Mouse (Mus musculus) embryonic facial prominence, embryonic 13.5 days (tissue): Measurements from ENCODE around the gene Izumo1. TPM values are rescaled to one million over a fixed set of nuclear protein-coding genes. Genes with fewer than 3 reads are reported as not detected.

Experiments used
- ATAC-seq: fragments of 200-750 bp; cut with Nextera tagmentation; 2 replicates; pipeline ENCODE4 v1.8.0; 2017; ENCODE audit warnings: low read depth; ENCODE audit not compliant: insufficient number of reproducible peaks, insufficient read depth, low FRiP score, low TSS enrichment
- H3K27ac ChIP-seq: fragments of 300-500 bp; sonication (generic); 2 replicates; pipeline ENCODE4 v1.5.1; 2015; ENCODE audit warnings: moderate library complexity, mild to moderate bottlenecking, inconsistent platforms
- H3K27me3 ChIP-seq: fragments of 300-500 bp; sonication (generic); 2 replicates; pipeline ENCODE4 v1.6.1; 2015; ENCODE audit warnings: mild to moderate bottlenecking, inconsistent platforms
- H3K36me3 ChIP-seq: fragments of 300-500 bp; sonication (generic); 2 replicates; pipeline ENCODE4 v1.6.1; 2015; ENCODE audit warnings: mild to moderate bottlenecking, inconsistent platforms
- H3K4me1 ChIP-seq: fragments of 300-500 bp; sonication (generic); 2 replicates; pipeline ENCODE4 v1.6.1; 2015; ENCODE audit warnings: inconsistent platforms
- H3K4me2 ChIP-seq: fragments of 300-500 bp; sonication (generic); 2 replicates; pipeline ENCODE4 v1.6.1; 2015; ENCODE audit warnings: moderate library complexity, mild to moderate bottlenecking, inconsistent platforms
- H3K4me3 ChIP-seq: fragments of 300-500 bp; sonication (generic); 2 replicates; pipeline ENCODE4 v1.5.1; 2015; ENCODE audit warnings: mild to moderate bottlenecking, inconsistent platforms
- H3K9ac ChIP-seq: fragments of 300-500 bp; sonication (generic); 2 replicates; pipeline ENCODE4 v1.6.1; 2015; ENCODE audit warnings: mild to moderate bottlenecking, inconsistent platforms
- H3K9me3 ChIP-seq: fragments of 300-500 bp; sonication (generic); 2 replicates; pipeline ENCODE4 v1.6.1; 2016; ENCODE audit warnings: inconsistent platforms
- WGBS: fragments of 180-500 bp; shearing (Covaris S2); methylation state at CpG from one replicate; pipeline ENCODE4 v1.1.7; 2015; ENCODE audit warnings: mixed read lengths; 5-methylcytosine and 5-hydroxymethylcytosine counted together
- polyA plus RNA-seq: library from polyadenylated mRNA; unstranded; fragments of >200 nt; fragmentation: Nextera tagmentation; extraction: Ambion mirVana; gene quantifications from 2 replicates; pipeline ENCODE4 v1.2.1, GENCODE M21; 2015

Gene Izumo1
- polyA plus RNA-seq, 1 experiment from 2014 or later: 0.27 TPM

DNA sequence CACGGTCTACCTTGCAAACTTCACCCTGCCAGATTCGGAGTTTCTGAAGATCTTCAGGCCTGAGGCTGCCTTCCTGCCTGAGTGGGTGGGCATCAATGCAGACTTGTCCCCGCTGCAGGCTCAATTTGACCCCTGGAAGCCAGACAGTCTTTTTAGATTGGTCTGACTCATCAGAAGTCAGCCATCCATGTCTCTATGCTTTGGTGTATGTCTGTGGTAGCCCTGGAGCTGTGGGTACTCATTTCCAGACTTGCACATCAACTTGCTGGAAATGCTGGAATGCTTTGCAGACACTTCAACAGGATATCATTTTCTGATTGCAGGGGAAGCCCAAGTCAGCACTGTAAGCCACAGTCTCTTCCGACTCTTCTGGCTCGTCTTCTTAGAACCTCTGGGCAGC is 2.0 kb upstream of the Izumo1 start:
- no peaks in the 10 kb centered on the region for H3K36me3 ChIP-seq
- no peak overlapping the region for H3K4me3 ChIP-seq
- H3K4me1 ChIP-seq: peaks cover 29% of the 10 kb centered on the region
- H3K4me2 ChIP-seq: no peak overlapping the region
- WGBS: 82% methylated on average over 5 of the region's 5 CpGs
- H3K9ac ChIP-seq: no peak overlapping the region
- H3K27me3 ChIP-seq: peaks cover 45% of the 10 kb centered on the region
- no peaks in the 10 kb centered on the region for H3K9me3 ChIP-seq
- ATAC-seq: no peak
- no peak overlapping the region for H3K27ac ChIP-seq

DNA sequence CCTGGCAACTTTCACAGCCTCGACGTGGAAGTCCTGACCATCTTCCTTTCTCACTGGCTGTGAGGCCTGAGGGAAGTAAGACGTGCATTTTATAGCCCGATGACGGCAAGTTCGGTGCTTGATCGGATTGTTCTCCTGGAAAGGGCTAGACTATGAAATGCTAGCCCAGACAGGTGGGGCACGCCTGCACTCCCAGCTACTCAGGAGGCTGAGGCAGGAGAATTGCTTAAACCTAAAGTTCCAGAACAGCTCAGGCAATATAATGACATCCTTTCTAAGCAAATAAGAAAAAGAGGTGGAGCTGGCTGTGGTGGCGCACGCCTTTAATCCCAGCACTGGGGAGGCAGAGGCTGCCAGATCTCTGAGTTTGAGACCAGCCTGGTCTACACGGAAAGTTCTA is 1.9 kb downstream of the Izumo1 start:
- 93% methylated on average over 11 of the region's 11 CpGs for WGBS
- H3K27ac ChIP-seq: no peak overlapping the region

DNA sequence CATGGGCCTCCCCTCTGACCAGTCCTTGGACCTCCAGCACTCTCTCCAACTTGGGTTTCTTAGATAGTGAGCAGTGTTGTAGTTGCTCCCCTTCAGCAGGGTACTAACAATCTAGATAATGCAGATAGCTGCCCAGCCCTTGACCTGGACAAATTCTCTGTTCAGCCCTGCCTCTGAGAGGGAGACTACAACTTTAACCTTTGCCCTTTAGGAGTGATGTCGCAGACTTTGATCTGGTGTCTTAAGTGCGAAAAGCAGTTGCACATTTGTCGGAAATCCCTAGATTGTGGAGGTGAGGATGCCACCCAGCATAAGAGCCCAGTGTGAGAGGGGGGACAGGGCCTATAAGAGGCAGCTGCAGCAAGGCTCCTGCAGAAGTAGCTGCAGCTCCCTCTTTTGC is 3.1 kb downstream of the Izumo1 start:
- Histone ChIP-seq H3K27ac (no peak overlapping the region), H3K27me3 (peaks cover 29% of the 10 kb centered on the region), H3K9me3 (no peaks in the 10 kb centered on the region), H3K4me3 (no peak overlapping the region), H3K4me2 (no peak overlapping the region), H3K4me1 (peaks cover 9% of the 10 kb centered on the region), H3K9ac (no peak overlapping the region), H3K36me3 (no peaks in the 10 kb centered on the region)
- 82% methylated on average over 3 of the region's 3 CpGs for WGBS
- no peak for ATAC-seq

More for the DNA sequence above, 1.9 kb downstream of the Izumo1 start:
- Histone ChIP-seq H3K4me1 (peaks cover 5% of the 10 kb centered on the region), H3K9me3 (no peaks in the 10 kb centered on the region), H3K27me3 (peaks cover 34% of the 10 kb centered on the region), H3K4me3 (no peak overlapping the region), H3K4me2 (no peak overlapping the region), H3K36me3 (no peaks in the 10 kb centered on the region), H3K9ac (no peak overlapping the region)
- ATAC-seq: no peak

DNA sequence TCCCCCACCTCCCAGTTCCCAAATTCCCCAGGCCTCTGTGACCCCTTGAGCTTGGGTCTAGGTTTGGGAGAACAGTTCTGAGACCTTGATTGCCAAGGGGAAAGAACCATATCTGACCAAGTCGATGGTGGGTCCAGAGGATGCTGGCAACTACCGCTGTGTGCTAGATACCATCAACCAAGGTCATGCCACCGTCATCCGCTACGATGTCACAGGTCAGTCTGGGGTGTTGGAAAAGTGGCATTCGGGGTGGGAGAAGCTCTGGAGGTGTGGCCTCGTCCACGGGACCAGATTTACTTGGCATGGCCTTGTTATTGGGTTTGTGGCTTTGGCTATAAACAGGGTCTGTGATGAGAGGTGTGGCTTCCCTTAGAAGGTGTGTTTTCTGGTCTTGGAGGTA is 3.9 kb downstream of the Izumo1 start:
- H3K36me3 ChIP-seq: no peaks in the 10 kb centered on the region
- no peak overlapping the region for H3K27ac ChIP-seq
- H3K27me3 ChIP-seq: peaks cover 30% of the 10 kb centered on the region
- H3K4me1 ChIP-seq: peaks cover 9% of the 10 kb centered on the region
- no peak overlapping the region for H3K4me2 ChIP-seq
- H3K9ac ChIP-seq: no peak overlapping the region
- ATAC-seq: no peak
- H3K9me3 ChIP-seq: no peaks in the 10 kb centered on the region
- H3K4me3 ChIP-seq: no peak overlapping the region
- WGBS: 86% methylated on average over 8 of the region's 8 CpGs

DNA sequence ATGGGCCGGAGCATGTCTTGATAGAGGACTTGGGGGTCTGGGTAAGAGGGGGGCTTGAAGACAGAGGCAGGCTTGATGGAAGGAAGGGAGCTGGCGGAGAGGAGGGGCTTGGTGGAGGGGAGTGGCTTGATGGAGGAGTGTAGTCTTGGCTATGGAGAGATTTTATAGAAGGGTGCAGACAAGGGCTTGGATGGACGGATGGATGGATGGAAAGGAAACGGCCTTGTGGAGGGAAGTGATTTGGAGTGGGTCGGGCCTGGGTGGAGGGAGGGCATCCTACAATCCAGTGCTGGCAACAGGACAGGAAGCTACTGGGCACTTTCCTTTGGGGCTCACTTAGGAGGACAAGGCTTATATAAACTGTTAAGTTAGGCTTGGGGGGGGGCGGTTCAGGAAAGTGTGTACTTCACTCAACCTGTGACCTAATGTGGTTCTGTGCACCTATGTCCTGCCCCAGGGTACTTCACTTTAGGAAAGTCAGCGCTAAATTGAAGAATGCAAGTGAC is 5.0 kb downstream of the Izumo1 start:
- Histone ChIP-seq H3K4me1 (peaks cover 9% of the 10 kb centered on the region), H3K27ac (no peak overlapping the region)

DNA sequence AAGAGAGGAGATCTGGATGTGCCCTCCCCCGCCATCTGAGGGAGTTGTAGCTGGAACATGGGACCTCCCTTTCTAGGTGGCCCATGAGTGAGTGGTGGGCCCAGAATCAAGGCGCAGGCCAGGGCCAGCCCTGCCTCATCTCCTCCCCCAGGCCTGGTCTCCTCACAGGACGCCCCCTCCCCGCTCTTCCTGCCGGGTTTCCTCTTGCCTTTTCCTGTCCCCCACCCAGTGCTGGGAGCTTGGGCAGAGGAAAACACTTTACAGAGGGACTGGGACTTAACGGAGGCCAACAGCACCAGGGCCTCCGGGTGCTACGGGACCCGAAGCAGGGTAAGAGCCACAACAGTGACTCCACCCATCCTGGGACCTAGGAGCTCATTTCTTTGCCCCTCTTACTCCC is 5.7 kb downstream of the Izumo1 start, which contains the start of gene Rasip1:
Gene Rasip1, plus strand, starts transcription at position 228 of the 400 bp plus-strand sequence.
- Histone ChIP-seq H3K4me3 (peak within 1 kb of the TSS; percentile 59), H3K9me3 (no peaks in the 10 kb centered on the region), H3K36me3 (no peaks in the 10 kb centered on the region), H3K4me1 (peaks cover 10% of the 10 kb centered on the region), H3K4me2 (peak within 1 kb of the TSS; percentile 96), H3K9ac (peak within 1 kb of the TSS; percentile 81), H3K27ac (peak within 1 kb of the TSS; percentile 29; the same call in 1 of the 2 replicates), H3K27me3 (peaks cover 46% of the 10 kb centered on the region)
- no peak for ATAC-seq
- WGBS: 76% methylated on average over 9 of the region's 9 CpGs

More for the DNA sequence above, 5.0 kb downstream of the Izumo1 start:
- 86% methylated on average over 7 of the region's 7 CpGs for WGBS
- ATAC-seq: no peak
- Histone ChIP-seq H3K9ac (no peak overlapping the region), H3K4me3 (no peak overlapping the region), H3K9me3 (no peaks in the 10 kb centered on the region), H3K36me3 (no peaks in the 10 kb centered on the region), H3K4me2 (no peak overlapping the region), H3K27me3 (peaks cover 39% of the 10 kb centered on the region)

DNA sequence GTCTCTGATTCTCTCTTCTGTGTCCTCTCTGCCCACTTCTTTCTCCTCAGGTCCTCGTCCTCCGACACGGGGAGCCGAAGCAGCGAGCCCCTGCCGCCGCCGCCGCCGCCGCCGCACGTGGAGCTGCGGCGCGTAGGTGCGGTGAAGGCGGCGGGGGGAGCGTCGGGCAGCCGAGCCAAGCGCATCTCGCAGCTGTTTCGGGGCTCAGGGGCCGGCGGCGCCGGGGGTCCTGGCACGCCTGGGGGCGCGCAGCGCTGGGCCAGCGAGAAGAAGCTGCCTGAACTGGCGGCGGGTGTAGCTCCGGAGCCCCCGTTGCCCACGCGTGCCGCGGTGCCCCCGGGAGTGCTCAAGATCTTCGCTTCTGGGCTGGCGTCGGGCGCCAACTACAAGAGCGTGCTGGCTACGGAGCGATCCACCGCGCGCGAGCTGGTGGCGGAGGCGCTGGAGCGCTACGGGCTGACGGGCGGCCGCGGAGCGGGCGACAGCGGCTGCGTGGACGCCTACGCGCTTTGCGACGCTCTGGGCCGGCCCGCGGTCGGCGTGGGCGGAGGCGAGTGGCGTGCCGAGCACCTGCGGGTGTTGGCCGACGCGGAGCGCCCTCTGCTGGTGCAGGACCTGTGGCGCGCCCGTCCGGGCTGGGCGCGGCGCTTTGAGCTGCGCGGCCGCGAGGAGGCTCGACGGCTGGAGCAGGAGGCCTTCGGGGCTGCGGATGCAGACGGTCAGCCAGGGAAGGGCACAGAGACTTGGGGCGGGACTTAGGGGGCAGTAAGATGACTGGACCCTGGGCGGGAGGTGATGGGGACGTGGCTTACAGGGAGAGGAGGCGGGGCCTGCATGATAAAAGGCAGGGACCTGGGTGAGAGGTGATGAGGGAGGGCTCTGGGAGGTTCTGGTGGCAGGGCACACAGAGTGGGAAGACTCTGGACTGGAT is 7.0 kb downstream of the Izumo1 start:
- H3K4me3 ChIP-seq: peak overlapping the region; percentile 59
- no peaks in the 10 kb centered on the region for H3K9me3 ChIP-seq
- peak overlapping the region; percentile 29; the same call in 1 of the 2 replicates for H3K27ac ChIP-seq
- peak overlapping the region; percentile 96 for H3K4me2 ChIP-seq
- no peaks in the 10 kb centered on the region for H3K36me3 ChIP-seq
- peaks cover 59% of the 10 kb centered on the region for H3K27me3 ChIP-seq
- H3K9ac ChIP-seq: peak overlapping the region; percentile 81
- ATAC-seq: peak; percentile 60
- peaks cover 16% of the 10 kb centered on the region for H3K4me1 ChIP-seq
- whole genome bisulfite sequencing: 1% methylated on average over 105 of the region's 105 CpGs

DNA sequence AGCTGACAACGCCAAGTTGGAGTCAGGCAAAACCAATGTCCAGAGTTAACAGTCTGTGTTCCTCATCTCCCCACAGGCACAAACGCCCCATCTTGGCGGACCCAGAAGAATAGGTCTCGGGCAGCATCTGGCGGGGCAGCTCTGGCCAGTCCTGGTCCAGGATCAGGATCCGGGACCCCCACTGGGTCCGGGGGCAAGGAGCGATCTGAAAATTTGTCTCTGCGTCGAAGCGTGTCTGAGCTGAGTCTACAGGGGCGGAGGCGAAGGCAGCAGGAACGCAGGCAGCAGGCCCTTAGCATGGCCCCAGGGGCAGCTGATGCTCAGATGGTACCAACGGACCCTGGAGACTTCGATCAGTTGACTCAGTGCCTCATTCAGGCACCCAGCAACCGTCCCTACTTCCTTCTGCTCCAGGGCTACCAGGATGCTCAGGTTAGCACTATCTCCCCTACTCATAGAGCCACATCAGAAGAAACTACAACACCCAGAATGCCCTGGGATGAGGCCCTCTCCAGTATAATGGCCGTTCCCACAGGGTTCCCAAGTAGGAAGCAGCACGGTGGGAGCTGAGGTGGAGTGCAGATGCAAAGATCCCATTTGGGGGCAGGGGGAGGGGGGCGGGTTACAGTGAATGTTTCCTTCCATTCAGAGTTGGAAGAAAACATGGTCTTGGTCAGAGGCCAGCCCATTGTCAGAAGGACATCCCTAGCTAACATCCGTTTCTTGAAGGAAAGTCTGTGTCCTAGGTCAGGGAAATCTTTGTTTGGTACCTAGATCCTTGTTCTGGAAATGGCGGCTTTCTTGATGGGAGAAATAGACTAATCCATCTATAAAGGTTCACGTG is 8.7 kb downstream of the Izumo1 start:
- peaks cover 59% of the 10 kb centered on the region for H3K27me3 ChIP-seq

DNA sequence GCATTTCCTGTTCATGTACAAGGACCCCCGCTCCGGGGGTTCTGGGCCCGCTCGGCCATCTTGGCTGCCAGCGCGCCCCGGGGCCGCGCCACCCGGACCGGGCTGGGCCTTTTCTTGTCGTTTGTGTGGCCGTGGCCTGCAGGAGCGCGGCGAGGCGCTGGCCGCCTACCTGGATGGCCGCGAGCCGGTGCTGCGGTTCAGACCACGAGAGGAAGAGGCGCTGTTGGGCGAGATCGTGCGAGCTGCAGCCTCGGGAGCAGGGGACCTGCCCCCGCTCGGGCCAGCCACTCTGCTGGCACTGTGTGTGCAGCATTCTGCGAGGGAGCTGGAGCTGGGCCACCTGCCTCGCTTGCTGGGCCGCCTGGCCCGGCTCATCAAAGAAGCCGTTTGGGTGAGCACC is 10.9 kb downstream of the Izumo1 start:
- Histone ChIP-seq H3K9me3 (0 out of 2 replicates have a peak, but pooled peaks cover 6% of the 10 kb centered on the region), H3K27ac (no peak overlapping the region), H3K9ac (peak overlapping the region; percentile 63), H3K4me3 (peak overlapping the region; percentile 24), H3K36me3 (peaks cover 11% of the 10 kb centered on the region), H3K4me1 (peaks cover 16% of the 10 kb centered on the region), H3K27me3 (peaks cover 51% of the 10 kb centered on the region), H3K4me2 (peak overlapping the region; percentile 57)
- ATAC-seq: no peak
- 9% methylated on average over 35 of the region's 35 CpGs for WGBS

More for the DNA sequence above, 8.7 kb downstream of the Izumo1 start:
- H3K27ac ChIP-seq: no peak overlapping the region
- ATAC-seq: no peak
- H3K4me2 ChIP-seq: no peak overlapping the region
- H3K9ac ChIP-seq: no peak overlapping the region
- H3K4me3 ChIP-seq: no peak overlapping the region
- no peaks in the 10 kb centered on the region for H3K9me3 ChIP-seq
- WGBS: 70% methylated on average over 23 of the region's 23 CpGs
- peaks cover 16% of the 10 kb centered on the region for H3K4me1 ChIP-seq
- H3K36me3 ChIP-seq: no peaks in the 10 kb centered on the region

DNA sequence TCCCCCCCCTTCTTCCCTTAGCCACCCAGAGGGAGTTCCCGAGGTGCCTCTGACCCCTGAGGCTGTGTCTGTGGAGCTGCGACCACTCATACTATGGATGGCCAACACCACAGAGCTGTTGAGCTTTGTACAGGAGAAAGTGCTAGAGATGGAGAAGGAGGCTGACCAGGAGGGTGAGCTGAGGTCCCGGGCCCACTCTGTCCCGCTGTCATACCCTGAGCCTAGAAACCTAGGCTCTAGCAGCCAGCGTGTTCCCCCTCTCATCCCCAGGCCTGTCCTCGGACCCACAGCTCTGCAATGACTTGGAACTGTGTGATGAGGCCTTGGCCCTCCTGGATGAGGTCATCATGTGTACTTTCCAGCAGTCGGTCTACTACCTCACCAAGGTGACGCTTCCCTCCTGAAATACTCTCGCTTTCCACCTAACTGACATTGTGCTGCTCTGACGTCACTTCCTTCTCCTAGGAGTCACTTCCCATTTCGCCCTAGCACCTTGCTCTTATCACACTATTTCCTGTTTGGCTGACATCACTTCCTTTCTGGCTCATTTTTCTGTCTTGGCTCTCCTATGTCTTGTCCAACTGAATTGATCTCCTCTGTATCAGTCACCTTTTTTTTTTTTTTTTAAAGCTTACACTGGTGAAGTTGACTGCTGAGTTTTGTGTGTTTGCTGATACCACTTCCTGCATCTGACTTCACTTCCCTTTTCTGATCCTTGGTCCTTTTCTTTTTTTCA is 13.5 kb downstream of the Izumo1 start:
- ATAC-seq: no peak
- H3K27me3 ChIP-seq: peaks cover 30% of the 10 kb centered on the region
- H3K4me2 ChIP-seq: no peak overlapping the region
- H3K36me3 ChIP-seq: peaks cover 11% of the 10 kb centered on the region
- H3K9ac ChIP-seq: no peak overlapping the region
- 0 out of 2 replicates have a peak overlapping the region, but pooled peaks have one; percentile 13 for H3K27ac ChIP-seq
- WGBS: 79% methylated on average over 11 of the region's 11 CpGs
- H3K4me1 ChIP-seq: peaks cover 15% of the 10 kb centered on the region
- H3K9me3 ChIP-seq: 0 out of 2 replicates have a peak, but pooled peaks cover 6% of the 10 kb centered on the region
- H3K4me3 ChIP-seq: no peak overlapping the region
